Mouse (Mus musculus): ENCODE measurements at regions not wholly inside any gene's neighbourhood (a gene's known extent, or its start where the extent isn't known, plus 50 kb on each side); places are given as distances from the start of the nearest gene placed in this dataset.
A peak's percentile ranks its signal among the peaks of the same experiment; 100 is the strongest.

- DNase-seq (ENCODE audit: low spot score in 2 of 2) = no peak
Observed at GRCm38 (mm10) chr1:57272593-57272992, 104.8 kb upstream of the 1700066M21Rik start.

DNA sequence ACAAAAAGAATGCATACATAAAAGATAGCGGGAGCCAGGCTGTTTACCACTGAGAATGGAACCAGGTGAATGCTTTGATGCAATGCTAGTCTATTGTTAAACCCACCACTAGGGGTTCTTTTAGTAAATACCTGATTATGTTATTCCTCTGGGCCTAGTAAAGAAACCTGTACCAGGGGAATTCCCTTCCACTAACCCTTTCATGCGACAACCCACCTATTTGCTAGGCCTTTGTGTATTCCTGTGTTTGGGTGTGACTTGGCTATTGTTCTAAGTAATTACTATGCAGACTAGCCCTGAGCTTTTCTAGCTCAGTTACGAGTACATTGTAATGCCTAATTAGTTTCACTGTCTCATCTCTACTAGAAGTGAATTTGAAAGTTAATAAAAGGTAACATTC, 95.9 kb upstream of the 1700066M21Rik start:
- DNase-seq (ENCODE audit: low spot score in 2 of 2) = no peak

DNA sequence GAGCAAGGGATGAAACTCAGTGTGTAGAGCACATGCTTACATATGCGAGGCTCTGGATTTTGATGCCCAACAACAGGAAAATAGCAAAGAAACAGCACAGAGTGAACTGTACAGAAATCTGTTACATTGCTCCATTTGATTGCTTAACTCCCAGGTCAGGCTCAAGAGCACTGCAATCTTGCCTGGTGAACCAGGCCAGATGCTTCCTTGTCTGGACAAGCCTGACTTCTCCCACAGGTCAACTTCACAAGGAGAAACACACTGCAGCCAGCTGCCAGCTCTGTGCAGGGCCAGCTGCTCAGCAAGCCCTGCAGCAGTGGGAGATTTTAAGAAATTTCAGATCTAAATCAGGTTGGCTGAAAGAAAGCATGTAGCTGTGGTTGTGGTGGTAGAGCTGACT, 81.2 kb upstream of the 1700066M21Rik start:
- no peak for DNase-seq (ENCODE audit: low spot score in 2 of 2)

DNA sequence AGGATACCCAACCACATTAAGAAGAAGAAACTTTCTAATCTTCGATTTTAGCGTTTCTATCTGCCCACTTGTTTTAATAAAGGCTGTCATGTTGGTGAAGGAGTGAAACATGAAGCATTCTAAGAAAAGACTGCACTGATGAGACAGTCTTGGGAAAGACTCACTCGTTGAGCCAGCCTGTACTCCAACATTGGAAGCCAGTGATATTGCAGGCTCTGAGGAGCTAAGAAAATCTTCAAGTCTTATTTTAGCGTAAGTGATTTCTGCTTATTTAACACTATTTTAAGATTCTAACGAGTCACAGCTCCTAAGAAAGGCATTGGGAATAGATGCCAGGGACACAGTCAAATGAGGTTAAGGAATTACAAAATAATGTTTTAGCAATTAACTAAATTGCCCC, 78.9 kb upstream of the 1700066M21Rik start:
- peak in 1 of 2 experiments; percentile 2 for DNase-seq (ENCODE audit: low spot score in 2 of 2)

- no peak for DNase-seq (ENCODE audit: low spot score in 2 of 2)
Observed at GRCm38 (mm10) chr1:57301260-57301979, 76.0 kb upstream of the 1700066M21Rik start.

GRCm38 (mm10) chr1:57301980-57302331, 75.5 kb upstream of the 1700066M21Rik start:
- peak; percentile 8 to 17 for DNase-seq (ENCODE audit: low spot score in 2 of 2)

DNA sequence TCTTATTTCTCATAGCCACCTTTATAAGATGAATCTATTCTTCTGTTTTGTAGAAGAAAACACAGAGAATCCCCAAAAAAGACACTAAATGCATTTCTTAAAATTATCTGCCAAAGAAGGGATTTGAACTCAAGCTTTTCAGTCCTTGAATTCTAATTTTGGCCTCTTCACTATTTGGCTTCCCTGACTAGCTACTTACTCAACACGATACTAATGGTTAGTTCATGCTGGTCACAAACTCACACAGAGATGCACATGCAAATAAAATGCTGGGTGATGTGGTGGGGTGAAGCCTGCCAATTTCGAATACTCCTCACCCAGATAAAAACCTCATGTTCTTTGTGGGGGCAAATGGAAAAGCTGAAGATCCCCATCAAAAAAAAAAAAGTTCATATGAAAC, 72.7 kb upstream of the 1700066M21Rik start:
- no peak for DNase-seq (ENCODE audit: low spot score in 2 of 2)

- DNase-seq (ENCODE audit: low spot score in 2 of 2) = no peak
Observed at GRCm38 (mm10) chr1:57322535-57322934, 54.9 kb upstream of the 1700066M21Rik start.

- no peak for DNase-seq (ENCODE audit: low spot score in 2 of 2)
Observed at GRCm38 (mm10) chr1:57323118-57323517, 54.3 kb upstream of the 1700066M21Rik start.

DNA sequence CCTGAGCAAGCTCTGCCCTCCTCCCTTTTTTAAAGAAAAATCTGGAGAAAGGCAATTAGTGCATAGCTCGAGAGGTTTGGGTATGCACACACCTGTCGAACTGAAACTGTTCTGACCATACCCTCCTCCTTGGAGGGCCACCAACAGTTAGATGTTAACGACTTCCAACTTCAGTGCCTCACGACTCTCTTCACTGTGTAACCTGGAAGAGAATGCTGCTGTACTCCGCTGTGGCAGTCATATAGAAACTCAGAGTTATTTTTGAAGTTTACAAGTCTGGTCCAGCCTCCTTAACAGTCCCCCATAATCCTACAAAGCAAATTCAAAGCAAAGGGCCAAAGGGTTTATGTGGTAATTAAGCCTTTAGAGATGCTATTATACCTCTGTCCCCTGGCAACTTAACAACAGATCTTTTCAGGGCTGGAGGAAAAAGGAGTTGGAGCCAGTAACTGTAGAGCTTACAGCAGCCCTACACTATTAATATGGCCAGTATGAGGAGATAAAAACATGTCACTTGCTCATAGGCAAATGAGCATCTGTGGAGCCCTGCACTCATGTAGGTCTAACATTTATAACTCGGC, 51.7 kb upstream of the 1700066M21Rik start:
- DNase-seq (ENCODE audit: low spot score in 2 of 2) = no peak

Measured in right cerebral cortex, adult 2 months (tissue).